Mouse (Mus musculus): ENCODE data around the gene Hadhb.

- TF ChIP-seq EP300 (IDR thresholded peaks at IDR 0.05; ENCODE audit: low read depth): no peak
- no peak for TF ChIP-seq CTCF (IDR thresholded peaks at IDR 0.05; ENCODE audit: low read depth)
These were observed 44.5 kb upstream of the Hadhb start for GRCm38 (mm10) chr5:30110371-30111060.

Data from liver, postnatal 0 days (tissue).